Mouse (Mus musculus) heart, adult 2 months (tissue): ENCODE data around the gene Fam129b.

Experiments
- CTCF ChIP-seq: fragments of 200-600 bp; IDR thresholded peaks from 2 replicates; pipeline ENCODE4 v1.8.1; 2022; ENCODE audit warnings: antibody characterized with exemption, mild to moderate bottlenecking, moderate library complexity
- EP300 ChIP-seq: fragments of 200-500 bp; IDR thresholded peaks from 2 replicates; pipeline ENCODE4 v1.6.1; 2011; ENCODE audit warnings: low read depth, low read length, control low read depth; ENCODE audit not compliant: insufficient read depth
- POLR2A ChIP-seq: fragments of 200-500 bp; IDR thresholded peaks from 2 replicates; pipeline ENCODE4 v1.6.1; 2011; ENCODE audit warnings: mild to moderate bottlenecking, low read depth, low read length, control low read depth; ENCODE audit not compliant: insufficient read depth

GRCm38 (mm10) chr2:32914362-32914761, 38.4 kb downstream of the Fam129b start:
- TF ChIP-seq EP300, result no peak
- TF ChIP-seq CTCF, result no peak
- no peak for TF ChIP-seq POLR2A
